Mouse (Mus musculus) midbrain, embryonic 10.5 days (tissue): ENCODE measurements around the gene Hck. TPM values are rescaled to one million over a fixed set of nuclear protein-coding genes. Genes with fewer than 3 reads are reported as not detected.

Experiments used
- DNase-seq: peaks from one replicate; pipeline ENCODE4 v3.0.0-alpha.2; 2017; ENCODE audit warnings: low spot score
- H3K27ac ChIP-seq: fragments of 300-500 bp; sonication (generic); replicated peaks from 2 replicates; pipeline ENCODE4 v1.5.1; 2016; ENCODE audit warnings: mild to moderate bottlenecking
- H3K27me3 ChIP-seq: fragments of 300-500 bp; sonication (generic); 2 replicates; pipeline ENCODE4 v1.6.1; 2016; ENCODE audit warnings: low read depth, mild to moderate bottlenecking; ENCODE audit not compliant: poor library complexity, severe bottlenecking
- H3K36me3 ChIP-seq: fragments of 300-500 bp; sonication (generic); 2 replicates; pipeline ENCODE4 v1.6.1; 2016; ENCODE audit warnings: mild to moderate bottlenecking, moderate library complexity
- H3K4me1 ChIP-seq: fragments of 300-500 bp; sonication (generic); 2 replicates; pipeline ENCODE4 v1.6.1; 2016
- H3K4me3 ChIP-seq: fragments of 300-500 bp; sonication (generic); 2 replicates; pipeline ENCODE4 v1.5.1; 2016; ENCODE audit warnings: mild to moderate bottlenecking, moderate library complexity
- H3K9me3 ChIP-seq: fragments of 300-500 bp; sonication (generic); replicated peaks from 2 replicates; pipeline ENCODE4 v1.6.1; 2016; ENCODE audit warnings: mild to moderate bottlenecking
- WGBS: fragments of 180-500 bp; shearing (Covaris S2); methylation state at CpG from one replicate; pipeline ENCODE4 v1.1.7; 2016; 5-methylcytosine and 5-hydroxymethylcytosine counted together
- polyA plus RNA-seq: library from polyadenylated mRNA; unstranded; fragments of >200 nt; fragmentation: Nextera tagmentation; extraction: Ambion mirVana; gene quantifications from 2 replicates; pipeline ENCODE4 v1.2.1, GENCODE M21; 2016

Hck gene
- polyA plus RNA-seq, 1 experiment from 2014 or later, result 2.1 TPM

DNA sequence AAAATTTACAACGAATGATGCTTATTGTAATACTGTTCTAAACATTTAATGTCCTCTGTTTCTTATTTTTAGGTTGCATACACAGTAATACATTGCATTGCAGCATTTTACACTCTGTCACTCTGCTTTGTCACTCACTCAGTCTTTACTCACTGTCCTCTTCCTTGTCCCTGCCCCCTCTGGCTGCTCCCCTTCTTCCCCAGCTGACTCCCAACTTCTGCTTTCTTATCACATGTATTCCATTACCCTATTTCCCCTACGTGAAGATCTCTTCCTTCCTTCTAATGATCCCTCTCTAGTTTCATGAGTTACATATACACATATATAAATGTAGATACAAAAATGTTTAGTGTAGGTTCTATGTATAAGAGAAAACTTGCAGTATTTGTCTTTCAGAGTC is 90.8 kb downstream of the Hck start:
- 94% methylated on average over 2 of the region's 2 CpGs for WGBS
- Histone ChIP-seq H3K27ac (no peak overlapping the region), H3K27me3 (no peaks in the 10 kb centered on the region), H3K36me3 (peaks cover 92% of the 10 kb centered on the region), H3K9me3 (no peaks in the 10 kb centered on the region), H3K4me3 (no peak overlapping the region), H3K4me1 (peaks cover 9% of the 10 kb centered on the region)
- no peak for DNase-seq

Other genes starting within 250 kb of the Hck start
- gene Mylk2, start 197.1 kb upstream of the Hck start, polyA plus RNA-seq, result 0.06 and 0.07 TPM in 2 replicates
- 0.58 and 1.5 TPM in 2 replicates for gene Foxs1, start 175.3 kb upstream of the Hck start, polyA plus RNA-seq
- 0.60 and 1.3 TPM in 2 replicates for gene Dusp15, start 156.8 kb upstream of the Hck start, polyA plus RNA-seq
- gene Ttll9, start 146.0 kb upstream of the Hck start, polyA plus RNA-seq, result 1.3 and 1.4 TPM in 2 replicates
- 108 and 111 TPM in 2 replicates for gene Pdrg1, start 93.0 kb upstream of the Hck start, polyA plus RNA-seq
- gene Xkr7, start 76.6 kb upstream of the Hck start, polyA plus RNA-seq, result 0.21 and 0.68 TPM in 2 replicates
- gene Ccm2l, start 42.5 kb upstream of the Hck start, polyA plus RNA-seq, result 1.1 and 1.2 TPM in 2 replicates
- 82.5 and 82.8 TPM in 2 replicates for gene Tm9sf4, start 52.8 kb downstream of the Hck start, polyA plus RNA-seq
- 7.3 and 8.1 TPM in 2 replicates for gene Tspyl3, start 117.0 kb downstream of the Hck start, polyA plus RNA-seq
- gene Plagl2, start 133.0 kb downstream of the Hck start, polyA plus RNA-seq, result 29.1 and 29.4 TPM in 2 replicates
- 5.9 and 6.3 TPM in 2 replicates for gene Pofut1, start 133.1 kb downstream of the Hck start, polyA plus RNA-seq
- 7.0 TPM in 2 replicates for gene Kif3b, start 182.9 kb downstream of the Hck start, polyA plus RNA-seq
- 11.8 and 12.3 TPM in 2 replicates for gene Asxl1, start 237.4 kb downstream of the Hck start, polyA plus RNA-seq